Mouse (Mus musculus): Measurements from ENCODE around the gene Tcp10c. TPM values are rescaled to one million over a fixed set of nuclear protein-coding genes. Genes with fewer than 3 reads are reported as not detected.
"Not testable (repeated sequence)": the region's sequence is repeated elsewhere in the genome, so short reads cannot be mapped to it uniquely, and the experiment has no call there.

Tcp10c gene
- polyA plus RNA-seq, 1 experiment, result not detected

GRCm38 (mm10) chr17:13364196-13364595, 9.8 kb downstream of the Tcp10c start:
- not testable (repeated sequence) for H3K4me3 ChIP-seq (ENCODE audit: insufficient read depth, low read depth, low read length); H3K4me1 ChIP-seq (ENCODE audit: control insufficient read depth, insufficient read depth, insufficient read length, low read length); H3K27ac ChIP-seq (replicated peaks; ENCODE audit: low read depth, low read length)

- H3K4me1 ChIP-seq (ENCODE audit: control insufficient read depth, insufficient read depth, insufficient read length, low read length); H3K27ac ChIP-seq (replicated peaks; ENCODE audit: low read depth, low read length): not testable (repeated sequence)
These were observed 12.8 kb downstream of the Tcp10c start for GRCm38 (mm10) chr17:13367181-13367580.

GRCm38 (mm10) chr17:13368658-13369057, 14.3 kb downstream of the Tcp10c start:
- not testable (repeated sequence) for H3K4me1 ChIP-seq (ENCODE audit: control insufficient read depth, insufficient read depth, insufficient read length, low read length); H3K27ac ChIP-seq (replicated peaks; ENCODE audit: low read depth, low read length); H3K4me3 ChIP-seq (ENCODE audit: insufficient read depth, low read depth, low read length)

More at GRCm38 (mm10) chr17:13367181-13367580, 12.8 kb downstream of the Tcp10c start:
- H3K4me3 ChIP-seq (ENCODE audit: insufficient read depth, low read depth, low read length), result not testable (repeated sequence)

- H3K4me3 ChIP-seq (ENCODE audit: insufficient read depth, low read depth, low read length); H3K27ac ChIP-seq (replicated peaks; ENCODE audit: low read depth, low read length); H3K4me1 ChIP-seq (ENCODE audit: control insufficient read depth, insufficient read depth, insufficient read length, low read length): not testable (repeated sequence)
These were observed 16.4 kb downstream of the Tcp10c start for GRCm38 (mm10) chr17:13370746-13371145.

GRCm38 (mm10) chr17:13378341-13378740, 24.0 kb downstream of the Tcp10c start:
- not testable (repeated sequence) for H3K4me1 ChIP-seq (ENCODE audit: control insufficient read depth, insufficient read depth, insufficient read length, low read length); H3K4me3 ChIP-seq (ENCODE audit: insufficient read depth, low read depth, low read length); H3K27ac ChIP-seq (replicated peaks; ENCODE audit: low read depth, low read length)

- not testable (repeated sequence) for H3K27ac ChIP-seq (replicated peaks; ENCODE audit: low read depth, low read length); H3K4me1 ChIP-seq (ENCODE audit: control insufficient read depth, insufficient read depth, insufficient read length, low read length); H3K4me3 ChIP-seq (ENCODE audit: insufficient read depth, low read depth, low read length)
These were observed 25.7 kb downstream of the Tcp10c start for GRCm38 (mm10) chr17:13379951-13380615.

- not testable (repeated sequence) for H3K27ac ChIP-seq (replicated peaks; ENCODE audit: low read depth, low read length); H3K4me3 ChIP-seq (ENCODE audit: insufficient read depth, low read depth, low read length); H3K4me1 ChIP-seq (ENCODE audit: control insufficient read depth, insufficient read depth, insufficient read length, low read length)
These were observed 26.9 kb downstream of the Tcp10c start for GRCm38 (mm10) chr17:13381286-13381685.

- H3K4me3 ChIP-seq (ENCODE audit: insufficient read depth, low read depth, low read length); H3K27ac ChIP-seq (replicated peaks; ENCODE audit: low read depth, low read length); H3K4me1 ChIP-seq (ENCODE audit: control insufficient read depth, insufficient read depth, insufficient read length, low read length): not testable (repeated sequence)
These were observed 36.6 kb downstream of the Tcp10c start for GRCm38 (mm10) chr17:13391020-13391419.

GRCm38 (mm10) chr17:13399961-13400360, 45.6 kb downstream of the Tcp10c start:
- not testable (repeated sequence) for H3K4me3 ChIP-seq (ENCODE audit: insufficient read depth, low read depth, low read length); H3K4me1 ChIP-seq (ENCODE audit: control insufficient read depth, insufficient read depth, insufficient read length, low read length); H3K27ac ChIP-seq (replicated peaks; ENCODE audit: low read depth, low read length)

- H3K4me1 ChIP-seq (ENCODE audit: control insufficient read depth, insufficient read depth, insufficient read length, low read length); H3K27ac ChIP-seq (replicated peaks; ENCODE audit: low read depth, low read length); H3K4me3 ChIP-seq (ENCODE audit: insufficient read depth, low read depth, low read length): not testable (repeated sequence)
These were observed 47.7 kb downstream of the Tcp10c start for GRCm38 (mm10) chr17:13402118-13402517.

GRCm38 (mm10) chr17:13403527-13404131, 49.3 kb downstream of the Tcp10c start:
- not testable (repeated sequence) for H3K4me3 ChIP-seq (ENCODE audit: insufficient read depth, low read depth, low read length); H3K4me1 ChIP-seq (ENCODE audit: control insufficient read depth, insufficient read depth, insufficient read length, low read length)

GRCm38 (mm10) chr17:13406023-13406422, 51.7 kb downstream of the Tcp10c start:
- H3K4me3 ChIP-seq (ENCODE audit: insufficient read depth, low read depth, low read length); H3K27ac ChIP-seq (replicated peaks; ENCODE audit: low read depth, low read length); H3K4me1 ChIP-seq (ENCODE audit: control insufficient read depth, insufficient read depth, insufficient read length, low read length): not testable (repeated sequence)

More at GRCm38 (mm10) chr17:13403527-13404131, 49.3 kb downstream of the Tcp10c start:
- not testable (repeated sequence) for H3K27ac ChIP-seq (replicated peaks; ENCODE audit: low read depth, low read length)

- not testable (repeated sequence) for H3K27ac ChIP-seq (replicated peaks; ENCODE audit: low read depth, low read length); H3K4me3 ChIP-seq (ENCODE audit: insufficient read depth, low read depth, low read length); H3K4me1 ChIP-seq (ENCODE audit: control insufficient read depth, insufficient read depth, insufficient read length, low read length)
These were observed 52.3 kb downstream of the Tcp10c start for GRCm38 (mm10) chr17:13406701-13407100.

GRCm38 (mm10) chr17:13407621-13408256, 53.4 kb downstream of the Tcp10c start:
- H3K4me3 ChIP-seq (ENCODE audit: insufficient read depth, low read depth, low read length); H3K27ac ChIP-seq (replicated peaks; ENCODE audit: low read depth, low read length); H3K4me1 ChIP-seq (ENCODE audit: control insufficient read depth, insufficient read depth, insufficient read length, low read length): not testable (repeated sequence)

GRCm38 (mm10) chr17:13408257-13408633, 53.9 kb downstream of the Tcp10c start:
- H3K27ac ChIP-seq (replicated peaks; ENCODE audit: low read depth, low read length); H3K4me1 ChIP-seq (ENCODE audit: control insufficient read depth, insufficient read depth, insufficient read length, low read length); H3K4me3 ChIP-seq (ENCODE audit: insufficient read depth, low read depth, low read length): not testable (repeated sequence)
